Mouse (Mus musculus): ENCODE measurements around the gene Ap4m1.
A peak's percentile ranks its signal among the peaks of the same experiment; 100 is the strongest.

Ap4m1 gene

DNA sequence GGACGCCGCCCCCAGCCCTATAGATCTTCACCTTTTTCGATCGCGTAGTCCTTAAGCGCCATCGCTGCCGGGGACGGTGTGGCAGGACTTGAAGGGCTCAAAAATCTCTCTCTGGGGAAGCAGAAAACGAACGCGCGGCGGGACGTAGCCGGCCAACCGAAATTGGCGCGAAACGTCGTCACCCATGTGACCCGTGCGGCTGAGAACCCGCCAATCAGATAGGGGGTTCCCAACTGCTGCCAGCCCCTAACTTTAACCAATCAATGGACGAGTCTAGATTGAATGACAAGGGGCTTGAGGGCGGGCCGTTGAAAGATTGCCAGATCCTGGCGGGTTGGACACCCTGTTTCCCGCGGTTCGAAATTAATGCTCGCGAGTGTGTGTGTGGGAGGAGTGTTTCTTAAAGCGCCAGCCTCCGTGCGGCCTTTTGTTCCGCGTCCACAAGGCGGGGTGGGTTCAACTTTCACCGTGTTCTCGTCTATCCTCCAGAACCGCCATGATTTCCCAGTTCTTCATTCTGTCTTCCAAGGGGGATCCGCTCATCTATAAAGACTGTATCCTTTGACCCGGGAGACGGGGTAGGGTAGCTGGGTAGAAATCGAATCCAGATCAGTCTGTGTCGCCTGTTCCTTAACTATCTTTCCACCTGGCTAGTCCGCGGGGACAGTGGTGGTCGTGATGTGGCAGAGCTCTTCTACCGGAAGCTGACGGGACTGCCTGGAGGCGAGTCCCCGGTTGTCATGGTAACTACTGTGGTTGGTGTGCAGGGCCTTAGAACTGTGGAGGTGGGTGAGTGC lies at the start of gene Ap4m1, which contains the start of gene Mcm7:
TSS of gene Ap4m1 (plus strand) at position 308 of the 797 bp plus-strand sequence.
TSS of gene Mcm7 (minus strand) at position 728 of the 797 bp plus-strand sequence.
- peak; percentile 94 for DNase-seq (ENCODE audit: low spot score)

DNA sequence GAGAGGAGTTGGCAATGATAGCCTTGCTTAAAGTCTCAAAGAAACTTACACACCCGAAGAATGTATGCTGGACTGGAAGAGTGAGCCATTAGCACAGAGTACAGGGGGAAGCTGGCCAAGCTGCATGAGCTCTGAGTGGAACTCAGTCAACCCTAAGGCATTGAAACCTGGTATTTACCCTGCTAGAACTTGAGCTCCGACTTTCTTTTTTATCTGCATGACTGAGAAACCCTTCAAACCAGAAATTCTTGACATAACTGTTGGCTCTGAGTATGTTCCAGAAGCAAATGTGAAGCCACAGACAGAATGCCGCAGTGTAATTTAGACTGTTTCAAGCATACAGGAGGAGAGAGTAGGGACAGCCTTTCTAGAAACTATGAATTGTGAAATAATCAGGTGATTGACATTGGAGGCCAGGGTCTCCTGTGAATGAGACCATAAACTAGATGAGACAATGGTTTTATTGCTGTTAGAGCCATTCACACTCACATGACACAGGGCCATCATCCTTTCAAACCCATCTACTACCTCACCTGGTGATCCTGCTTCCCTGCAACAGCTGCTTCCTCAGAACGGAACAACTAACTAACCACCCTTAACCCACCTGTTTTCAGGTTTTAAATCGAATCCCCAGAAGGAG lies 39.3 kb upstream of the Ap4m1 start:
- DNase-seq (ENCODE audit: low spot score), result no peak

DNA sequence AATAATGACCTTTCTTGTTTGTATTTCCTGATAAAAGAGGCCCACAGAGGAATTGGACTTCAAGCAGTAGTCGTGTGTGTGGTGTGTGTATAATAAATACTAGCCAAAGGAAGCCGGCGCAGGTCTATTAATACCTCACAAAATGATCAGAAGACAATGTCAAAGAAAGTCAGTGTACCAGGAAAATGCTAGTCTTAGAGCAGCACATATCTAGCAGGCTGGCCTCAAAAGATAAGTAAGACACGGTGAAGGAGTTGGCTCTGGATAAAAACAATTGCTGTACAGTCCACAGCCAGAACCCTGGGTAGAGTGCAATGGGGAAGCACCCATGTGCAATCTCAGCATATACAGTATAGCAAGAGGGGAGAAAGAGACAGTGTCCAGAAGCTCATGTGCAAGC lies 34.5 kb upstream of the Ap4m1 start:
- no peak for DNase-seq (ENCODE audit: low spot score)

DNA sequence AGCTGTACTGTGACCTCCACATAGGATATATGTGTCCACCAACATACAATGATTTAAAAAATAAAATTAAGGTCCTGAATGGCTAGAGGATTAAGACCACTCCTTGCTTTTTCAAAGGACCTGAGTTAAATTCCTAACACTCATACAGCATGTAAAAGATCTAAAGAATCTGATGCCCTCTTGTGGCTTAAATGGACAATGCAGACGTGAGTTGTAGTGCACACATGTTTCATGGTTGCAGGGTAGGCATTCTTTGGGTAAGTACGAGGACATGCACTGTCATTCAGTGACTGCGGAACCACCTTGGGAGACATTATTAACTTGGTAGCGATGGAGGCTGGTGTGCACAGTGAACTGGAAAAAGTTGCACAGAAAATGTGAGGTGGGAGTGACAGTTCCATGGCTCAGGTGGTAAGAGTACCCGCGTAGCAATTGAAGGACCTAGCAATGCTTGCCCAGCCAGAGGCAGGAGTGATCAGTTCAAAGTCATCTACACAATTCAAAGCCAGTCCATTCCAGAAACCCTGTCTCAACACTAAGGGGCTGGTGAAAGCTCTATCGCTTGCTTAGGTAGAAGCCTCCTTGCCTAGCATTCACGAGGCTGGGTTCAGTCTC lies 33.8 kb upstream of the Ap4m1 start:
- DNase-seq (ENCODE audit: low spot score), result no peak

DNA sequence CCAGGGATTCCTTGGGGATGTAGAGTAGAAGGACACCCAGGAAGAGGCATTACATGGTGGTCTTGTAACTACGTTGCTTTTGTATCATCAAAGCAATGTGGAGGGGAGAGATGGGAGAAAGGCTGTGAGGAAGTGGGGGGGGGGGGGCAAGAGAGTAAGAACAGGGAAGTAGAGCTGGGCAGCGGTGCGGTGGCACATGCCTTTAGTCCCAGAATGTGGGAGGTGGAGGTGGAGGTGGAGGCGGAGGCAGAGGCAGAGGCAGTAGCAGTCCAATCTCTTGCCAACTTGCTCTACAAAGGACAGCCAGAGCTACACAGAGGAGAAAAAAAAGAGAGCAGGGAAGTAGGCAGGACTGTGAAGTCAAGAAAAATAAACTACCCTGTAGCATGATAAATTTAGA lies 33.2 kb upstream of the Ap4m1 start:
- no peak for DNase-seq (ENCODE audit: low spot score)

DNA sequence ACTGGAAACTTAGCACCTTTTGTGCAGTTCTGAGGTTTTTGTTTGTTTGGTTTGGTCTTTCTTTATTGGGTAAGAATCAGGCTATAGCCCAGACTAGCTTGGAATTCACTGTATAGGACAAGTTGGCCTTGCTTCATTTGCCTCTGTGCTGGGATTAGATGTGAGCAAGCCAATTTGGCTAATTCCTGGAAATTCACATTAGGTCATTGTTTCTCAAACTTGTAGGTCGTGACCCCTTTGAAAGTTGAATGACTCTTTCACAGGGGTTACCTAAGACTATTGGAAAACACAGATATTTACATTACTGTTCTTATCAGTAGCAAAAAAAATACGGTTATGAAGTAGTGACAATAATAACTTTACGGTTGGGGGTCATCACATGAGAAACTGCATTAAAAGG lies 17.4 kb upstream of the Ap4m1 start:
- no peak for DNase-seq (ENCODE audit: low spot score)

DNA sequence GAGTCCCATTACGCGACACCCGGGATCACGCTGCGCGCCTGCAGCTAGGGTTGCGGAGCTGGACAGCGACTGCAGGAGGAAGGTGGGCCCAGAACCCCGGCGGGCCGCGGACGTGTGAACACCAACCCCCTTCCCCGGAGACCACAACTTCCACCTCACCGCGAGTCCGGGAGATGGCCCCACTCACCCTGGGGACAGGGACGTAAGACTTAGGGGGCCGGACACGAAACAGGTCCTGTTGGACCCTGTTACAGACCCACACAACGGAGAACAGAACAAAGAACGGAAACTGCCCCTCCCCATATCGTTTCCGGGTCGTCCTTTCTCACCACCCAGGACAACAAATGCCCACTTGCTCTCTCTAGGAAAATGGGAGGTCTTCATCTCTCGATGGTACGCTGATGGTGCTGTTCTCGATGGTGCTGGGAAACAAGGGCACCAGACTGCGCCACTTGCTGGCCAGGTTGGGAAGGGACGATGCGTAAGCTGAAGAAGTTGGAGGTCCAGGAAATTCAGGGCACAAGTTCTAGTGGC lies 16.3 kb upstream of the Ap4m1 start, which contains the start of gene Zfp113:
TSS of gene Zfp113 (minus strand) at position 302 of the 534 bp plus-strand sequence.
- peak; percentile 62 for DNase-seq (ENCODE audit: low spot score)

DNA sequence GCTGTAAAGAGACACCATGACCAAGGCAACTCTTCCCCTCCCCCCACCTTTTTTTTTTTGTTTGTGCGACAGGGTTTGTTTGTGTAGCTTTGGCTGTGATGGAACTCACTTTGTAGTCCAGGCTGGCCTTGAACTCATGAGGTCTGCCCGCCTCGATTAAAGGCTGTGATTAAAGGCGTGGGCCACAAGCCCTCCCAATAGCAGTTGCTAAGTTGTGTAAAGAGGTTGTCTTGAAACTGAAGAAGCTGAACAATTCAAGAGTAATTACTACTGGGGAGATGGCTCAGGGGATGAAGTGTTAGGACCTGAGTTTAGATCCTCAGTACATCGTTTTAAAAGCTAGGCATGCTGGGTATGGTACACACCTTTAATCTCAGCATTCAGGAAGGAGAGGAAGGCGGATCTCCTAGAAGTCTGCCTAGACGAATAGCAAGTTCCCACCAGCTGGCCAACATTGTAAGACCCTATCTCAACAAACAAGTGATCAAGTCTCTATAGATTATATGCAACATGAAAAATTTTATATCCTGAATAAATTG lies 11.5 kb upstream of the Ap4m1 start:
- DNase-seq (ENCODE audit: low spot score), result no peak

DNA sequence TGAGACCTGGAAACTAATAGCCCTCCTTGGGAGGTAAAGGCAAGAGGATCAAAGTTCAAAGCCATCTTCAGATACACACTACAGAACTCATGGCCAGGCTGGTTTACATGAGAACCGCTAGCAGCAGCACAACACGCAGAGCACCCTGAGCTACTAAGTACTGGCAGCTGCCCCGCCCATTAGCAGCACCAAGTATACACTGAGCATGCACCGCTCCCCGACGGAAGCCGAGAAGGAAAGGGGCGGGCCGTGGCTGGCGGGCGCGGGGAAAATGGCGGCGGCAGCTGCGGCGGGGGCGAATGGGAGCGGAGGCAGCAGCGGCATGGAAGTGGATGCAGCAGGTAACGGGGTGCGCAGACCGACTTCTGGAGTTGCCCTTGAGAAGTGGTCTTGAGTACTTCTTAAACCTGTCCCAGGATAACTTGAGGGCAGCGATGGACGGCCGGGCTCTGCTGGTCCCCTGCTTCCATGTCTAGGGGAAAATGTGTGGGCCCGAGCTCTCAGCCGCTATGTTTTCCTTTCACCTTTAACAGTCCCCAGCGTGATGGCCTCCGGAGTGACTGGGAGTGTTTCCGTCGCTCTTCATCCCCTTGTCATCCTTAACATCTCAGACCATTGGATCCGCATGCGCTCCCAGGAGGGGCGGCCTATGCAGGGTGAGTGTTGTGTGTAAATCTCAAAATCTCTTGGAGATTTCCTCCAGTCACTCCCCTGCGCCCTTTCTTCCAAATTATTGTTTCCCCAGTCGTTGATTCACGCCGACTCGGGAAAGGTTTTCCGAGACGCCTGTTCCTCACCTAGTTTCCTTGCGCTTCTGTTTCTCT lies 10.7 kb upstream of the Ap4m1 start, which contains the start of gene Cops6:
TSS of gene Cops6 (plus strand) at position 230 of the 824 bp plus-strand sequence.
- peak; percentile 89 for DNase-seq (ENCODE audit: low spot score)

DNA sequence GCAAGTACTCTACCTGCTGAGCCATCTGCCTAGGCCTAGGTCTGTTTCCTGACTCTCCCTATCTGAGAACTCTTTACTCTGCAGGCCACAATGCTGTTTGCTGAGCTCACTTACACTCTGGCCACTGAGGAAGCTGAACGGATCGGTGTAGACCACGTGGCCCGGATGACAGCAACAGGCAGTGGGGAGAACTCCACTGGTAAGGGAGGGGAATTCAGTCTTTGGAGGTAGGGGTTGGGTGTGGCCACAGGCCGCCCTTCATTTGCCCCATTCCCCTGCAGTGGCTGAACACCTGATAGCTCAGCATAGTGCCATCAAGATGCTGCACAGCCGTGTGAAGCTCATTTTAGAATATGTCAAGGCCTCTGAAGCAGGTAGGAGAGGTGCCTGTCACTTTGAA lies 8.8 kb upstream of the Ap4m1 start:
- no peak for DNase-seq (ENCODE audit: low spot score)

DNA sequence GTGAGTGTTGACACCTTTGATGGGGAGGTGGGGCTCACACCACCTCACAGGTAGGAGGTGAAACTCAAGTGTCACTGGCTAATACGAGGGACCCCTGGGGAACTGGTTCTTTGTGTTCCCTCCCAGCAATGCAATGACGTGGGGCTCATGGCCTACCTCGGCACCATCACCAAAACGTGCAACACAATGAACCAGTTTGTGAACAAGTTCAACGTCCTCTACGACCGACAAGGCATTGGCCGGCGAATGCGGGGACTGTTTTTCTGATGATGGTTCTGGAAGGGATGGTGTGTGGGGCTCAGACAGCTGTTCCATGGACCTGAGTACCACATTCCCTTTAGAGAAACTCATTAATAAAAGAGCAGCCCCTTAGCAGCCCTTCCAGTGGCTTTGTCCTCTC lies 8.2 kb upstream of the Ap4m1 start:
- no peak for DNase-seq (ENCODE audit: low spot score)

DNA sequence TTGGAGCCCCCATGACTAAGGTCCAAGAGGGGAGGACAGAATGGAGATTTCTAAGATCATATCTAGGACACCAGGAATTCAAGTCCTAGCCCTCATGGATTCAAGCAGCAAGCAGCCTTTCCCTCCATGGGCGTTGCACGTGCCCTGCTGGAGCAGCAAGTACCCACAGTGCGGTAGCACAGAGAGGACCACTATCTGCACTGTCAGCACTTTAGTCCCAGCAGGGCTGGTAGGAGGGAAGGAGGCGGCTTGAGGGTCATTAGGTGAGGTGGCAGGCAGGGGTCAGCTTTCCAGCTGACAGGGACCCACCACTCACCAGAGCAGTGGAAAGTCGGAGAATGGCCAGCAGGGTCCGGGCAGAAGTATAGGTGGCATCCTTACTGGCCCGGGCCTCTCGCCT lies 6.2 kb upstream of the Ap4m1 start:
- no peak for DNase-seq (ENCODE audit: low spot score)

DNA sequence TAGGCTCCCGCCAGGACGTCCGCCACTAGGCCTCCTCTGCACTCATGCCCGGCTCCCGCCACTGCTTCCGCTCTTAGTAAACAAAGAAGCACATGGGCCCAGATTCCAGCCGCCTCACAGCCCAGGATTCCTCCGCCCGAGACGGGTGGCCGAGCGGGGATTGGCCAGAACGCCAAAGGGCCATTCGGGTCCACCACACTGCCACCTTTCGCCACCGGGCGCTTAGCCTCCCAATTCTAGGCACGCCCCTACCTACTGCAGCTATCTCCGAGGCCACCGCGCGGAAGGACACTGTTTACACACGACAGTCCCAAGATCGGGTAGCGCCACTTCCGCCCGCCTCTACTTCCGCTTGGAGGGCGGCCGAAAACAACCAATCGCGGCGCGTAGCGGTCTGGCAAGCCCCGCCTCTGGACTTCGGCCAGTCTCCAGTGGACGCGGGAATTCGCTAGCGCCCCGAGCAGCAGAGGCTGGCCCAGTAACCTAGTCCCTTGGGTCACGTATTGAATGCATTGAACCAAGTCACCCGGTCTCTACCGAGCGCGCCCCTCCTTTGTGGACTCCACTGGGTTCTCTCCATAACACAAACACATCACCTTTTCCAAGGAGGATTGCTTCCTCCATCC lies 753 bp upstream of the Ap4m1 start:
- peak; percentile 93 for DNase-seq (ENCODE audit: low spot score)

DNA sequence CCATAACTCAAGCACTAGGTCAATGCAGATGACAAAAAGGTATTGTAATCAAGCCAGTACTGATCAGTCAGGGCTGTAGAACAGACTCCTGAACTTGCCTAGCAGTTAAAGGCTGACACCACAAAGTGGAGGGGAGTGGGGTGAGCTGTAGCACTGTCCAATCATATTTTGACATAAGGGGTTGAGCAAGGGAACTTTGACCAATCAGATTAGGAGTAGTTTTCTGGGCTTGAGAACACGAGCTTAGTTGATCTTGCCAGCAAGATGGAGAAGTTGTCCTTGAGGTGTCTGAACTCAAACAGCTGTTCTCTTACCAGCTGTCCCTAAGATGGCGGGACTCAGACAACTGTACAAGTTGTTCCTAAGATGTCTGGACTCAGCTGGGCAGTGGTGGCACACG lies 1.4 kb downstream of the Ap4m1 start:
- no peak for DNase-seq (ENCODE audit: low spot score)

DNA sequence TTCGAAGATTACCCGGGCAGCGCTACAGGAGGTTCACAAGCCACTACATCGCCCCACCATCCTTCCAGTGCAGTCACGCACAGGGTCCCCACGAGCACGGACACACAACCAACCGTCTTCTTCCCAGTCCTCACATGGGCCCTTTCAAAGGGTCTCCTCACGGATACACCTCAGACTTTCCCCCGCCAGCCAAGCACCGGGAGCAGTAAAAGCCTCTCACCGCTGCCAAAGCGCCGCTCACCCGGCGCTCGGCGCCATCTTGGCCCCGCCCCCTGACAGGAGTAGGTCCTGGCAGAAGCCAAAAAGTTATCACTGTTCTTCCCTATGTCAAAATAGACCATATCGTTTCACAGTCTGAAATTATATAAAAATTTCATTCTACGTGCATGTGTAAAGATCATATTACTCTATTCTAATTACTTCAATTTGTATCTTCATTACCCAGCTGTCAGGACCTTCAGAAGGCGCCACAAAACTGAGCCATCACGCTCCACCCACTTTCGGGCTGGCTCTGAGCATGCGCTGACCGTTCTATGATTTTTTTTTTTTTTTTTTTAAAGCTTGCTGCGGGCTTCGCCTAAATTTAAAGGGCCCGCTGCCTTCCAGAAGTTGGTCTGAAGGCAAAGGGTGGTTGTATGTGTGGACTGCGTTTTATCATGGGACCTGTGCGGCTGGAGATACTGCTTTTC lies 15.3 kb downstream of the Ap4m1 start, which contains the start of the genes Taf6 and Cnpy4:
TSS of gene Taf6 (minus strand) at position 502 of the 689 bp plus-strand sequence.
TSS of gene Cnpy4 (plus strand) at position 536 of the 689 bp plus-strand sequence.
- peak; percentile 41 for DNase-seq (ENCODE audit: low spot score)

DNA sequence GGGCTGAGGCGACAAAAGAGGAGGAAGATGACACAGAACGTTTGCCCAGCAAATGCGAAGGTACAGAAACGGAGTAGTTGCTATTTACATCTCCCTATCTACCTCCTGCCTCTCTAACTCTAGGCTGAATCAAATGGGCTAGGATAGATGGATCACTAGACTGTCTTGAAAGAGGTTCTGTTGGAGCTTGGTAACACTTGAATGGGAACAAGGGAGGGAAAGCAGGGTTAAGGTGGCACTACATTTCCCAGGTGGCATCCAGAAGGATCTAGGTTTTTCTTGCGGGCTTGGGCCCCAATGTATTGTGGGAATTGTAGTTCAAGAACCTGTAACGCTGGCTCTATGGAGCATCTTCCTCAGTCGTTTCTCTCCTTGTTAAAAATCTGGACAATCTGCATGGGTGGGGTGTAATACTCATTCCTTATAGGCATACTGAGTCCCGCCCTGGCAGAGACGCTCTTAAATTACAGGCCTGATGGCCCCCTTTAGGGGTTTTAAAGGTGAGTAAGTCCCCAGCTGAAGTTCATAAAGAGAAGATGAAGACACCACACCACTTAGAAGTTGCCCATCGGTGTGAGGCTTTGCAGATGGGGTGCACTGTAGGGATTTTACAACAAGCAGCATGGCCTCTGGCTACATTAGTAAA lies 16.0 kb downstream of the Ap4m1 start:
- no peak for DNase-seq (ENCODE audit: low spot score)

DNA sequence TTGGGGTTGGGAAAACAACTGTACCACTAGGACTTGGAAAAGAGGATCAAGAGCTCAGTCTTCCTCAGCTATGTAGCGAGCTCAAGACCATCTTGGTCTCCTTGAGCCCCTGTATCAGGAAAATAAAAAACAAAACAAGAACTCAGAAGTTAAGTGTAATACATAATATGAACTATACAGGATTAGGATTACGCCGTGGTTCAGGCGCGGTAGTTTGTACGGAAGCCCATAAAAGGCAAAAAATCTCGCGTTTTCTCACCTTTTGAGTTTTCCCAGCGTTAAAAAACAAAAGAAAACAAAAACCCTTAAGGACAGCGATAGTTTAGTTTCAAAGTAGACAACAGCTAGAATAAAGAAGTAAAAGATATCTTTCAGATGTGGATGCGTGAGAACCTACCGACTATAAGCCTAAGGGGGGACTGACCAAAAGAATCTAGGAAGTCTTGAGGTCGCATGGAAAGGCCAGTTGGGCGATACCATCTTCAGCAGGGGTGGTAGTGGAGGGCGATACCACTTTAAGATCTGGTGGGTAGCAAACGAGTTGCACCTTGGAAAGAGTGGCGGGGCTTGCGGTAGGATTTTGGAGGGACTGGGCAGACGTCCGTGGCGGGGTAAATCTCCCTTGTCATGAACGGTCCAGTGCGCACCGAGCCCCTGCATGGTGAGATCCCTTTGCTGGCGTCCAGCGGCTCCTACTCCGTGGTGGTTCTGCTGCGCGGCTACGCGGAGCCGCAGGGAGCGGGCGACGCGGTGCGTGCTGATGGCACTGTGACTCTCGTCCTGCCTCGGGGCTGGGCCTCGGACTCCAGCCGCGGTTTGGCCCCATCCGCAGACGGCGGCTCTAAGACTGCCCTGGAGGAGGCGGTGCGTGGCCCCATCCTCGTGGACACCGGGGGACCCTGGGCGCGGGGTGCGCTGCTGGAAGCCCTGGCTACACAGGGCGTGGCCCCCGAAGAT lies 22.2 kb downstream of the Ap4m1 start, which contains the start of gene Mblac1:
TSS of gene Mblac1 (plus strand) at position 544 of the 957 bp plus-strand sequence.
- peak; percentile 73 for DNase-seq (ENCODE audit: low spot score)

DNA sequence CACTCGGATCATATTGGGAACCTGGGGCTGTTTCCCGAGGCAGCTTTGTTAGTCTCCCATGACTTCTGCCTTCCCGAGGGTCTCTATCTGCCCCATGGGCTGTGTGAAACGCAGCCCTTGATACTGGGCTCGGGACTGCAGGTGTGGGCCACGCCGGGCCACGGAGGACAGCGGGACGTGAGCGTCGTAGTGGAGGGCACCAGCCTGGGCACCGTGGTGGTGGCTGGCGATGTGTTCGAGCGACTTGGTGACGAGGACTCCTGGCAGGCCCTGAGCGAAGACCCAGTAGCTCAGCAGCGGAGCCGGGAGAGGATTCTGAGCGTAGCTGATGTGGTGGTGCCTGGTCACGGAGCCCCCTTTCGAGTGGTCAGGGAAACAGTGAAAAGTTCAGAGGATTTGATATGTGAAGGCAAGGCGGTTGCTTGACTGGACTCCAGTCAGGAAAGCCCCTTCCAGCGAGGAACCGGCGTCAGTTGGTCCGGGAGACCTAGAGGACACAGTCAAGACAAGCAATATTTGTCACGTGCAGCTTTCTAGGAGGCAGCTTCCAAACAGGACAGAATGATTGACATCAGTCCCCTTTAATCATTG lies 23.0 kb downstream of the Ap4m1 start:
- no peak for DNase-seq (ENCODE audit: low spot score)
